Mouse (Mus musculus): ENCODE results near the gene Fbxo46. TPM values are rescaled to one million over a fixed set of nuclear protein-coding genes. Genes with fewer than 3 reads are reported as not detected.
"Not testable (repeated sequence)": the region's sequence is repeated elsewhere in the genome, so short reads cannot be mapped to it uniquely, and the experiment has no call there.

Gene Fbxo46
- total RNA-seq, 2 experiments from 2014 or later: 13.4 to 14.3 TPM

DNA sequence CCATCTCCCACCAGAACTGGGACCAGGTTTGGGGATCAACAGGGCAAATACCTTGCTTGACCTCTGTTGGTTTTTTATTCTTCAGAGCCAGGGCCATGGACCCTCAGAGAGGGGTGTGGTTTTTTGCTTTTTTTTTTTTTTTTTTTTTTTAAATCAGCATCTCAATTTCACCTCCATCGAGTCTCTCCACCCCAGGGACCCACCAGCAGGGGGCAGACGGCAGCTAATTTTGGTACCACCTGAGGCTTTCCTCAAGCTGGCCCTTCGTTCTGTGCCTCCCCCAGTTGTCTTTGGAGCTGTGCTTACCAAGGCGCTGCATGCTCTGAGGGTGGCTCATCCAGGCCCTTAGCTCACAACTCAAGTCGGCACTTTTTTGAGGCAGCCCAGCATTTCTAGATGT lies 17.7 kb downstream of the Fbxo46 start:
- intact Hi-C loops (cut with DNase I): no loop called here
- peak in 1 of 2 experiments; percentile 65 for DNase-seq (ENCODE audit: extremely low spot score in 1 of 2, low spot score in 2 of 2)
- H3K4me3 ChIP-seq: no peak overlapping the region
- TF ChIP-seq CTCF (IDR thresholded peaks at IDR 0.05): peak; percentile 57
- H3K27ac ChIP-seq: peak overlapping the region; percentile 61; the same call in 1 of the 2 replicates

GRCm38 (mm10) chr7:19146793-19147192 lies 27.1 kb downstream of the Fbxo46 start:
- intact Hi-C loops (cut with DNase I): no loop called here
- no peak overlapping the region for H3K27ac ChIP-seq
- TF ChIP-seq CTCF (IDR thresholded peaks at IDR 0.05): no peak
- H3K4me3 ChIP-seq: no peak overlapping the region
- no peak for DNase-seq (ENCODE audit: extremely low spot score in 1 of 2, low spot score in 2 of 2)

DNA sequence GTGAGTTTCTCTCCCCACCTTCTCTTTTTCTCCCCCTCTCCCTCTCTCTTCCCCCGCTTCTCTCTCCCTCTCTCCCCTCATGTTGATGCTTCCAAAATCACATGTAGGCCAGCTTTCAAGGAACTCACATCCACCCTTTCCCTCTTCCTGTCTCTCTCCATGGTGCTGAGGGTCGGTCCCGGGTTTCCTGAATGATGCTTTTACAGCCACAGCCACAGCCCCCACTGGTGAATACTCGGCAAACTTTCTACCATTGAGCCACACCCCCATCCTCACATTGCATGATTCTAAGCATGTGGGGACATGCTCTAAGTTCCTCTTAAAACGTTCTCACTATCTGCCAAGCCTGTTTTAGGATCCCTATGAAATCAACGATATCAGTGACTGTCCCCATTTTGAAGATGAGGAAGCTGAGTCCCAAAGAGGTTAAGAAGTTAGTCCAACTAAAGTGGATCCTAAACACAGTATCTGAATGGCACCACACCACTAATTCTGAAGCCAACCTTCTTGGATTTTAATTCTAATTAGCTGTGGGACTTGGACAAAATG lies 27.9 kb downstream of the Fbxo46 start:
- no peak overlapping the region for H3K27ac ChIP-seq
- DNase-seq (ENCODE audit: extremely low spot score in 1 of 2, low spot score in 2 of 2): no peak
- TF ChIP-seq CTCF (IDR thresholded peaks at IDR 0.05): no peak
- H3K4me3 ChIP-seq: peak overlapping the region; percentile 65
- intact Hi-C loops (cut with DNase I): no loop called here

DNA sequence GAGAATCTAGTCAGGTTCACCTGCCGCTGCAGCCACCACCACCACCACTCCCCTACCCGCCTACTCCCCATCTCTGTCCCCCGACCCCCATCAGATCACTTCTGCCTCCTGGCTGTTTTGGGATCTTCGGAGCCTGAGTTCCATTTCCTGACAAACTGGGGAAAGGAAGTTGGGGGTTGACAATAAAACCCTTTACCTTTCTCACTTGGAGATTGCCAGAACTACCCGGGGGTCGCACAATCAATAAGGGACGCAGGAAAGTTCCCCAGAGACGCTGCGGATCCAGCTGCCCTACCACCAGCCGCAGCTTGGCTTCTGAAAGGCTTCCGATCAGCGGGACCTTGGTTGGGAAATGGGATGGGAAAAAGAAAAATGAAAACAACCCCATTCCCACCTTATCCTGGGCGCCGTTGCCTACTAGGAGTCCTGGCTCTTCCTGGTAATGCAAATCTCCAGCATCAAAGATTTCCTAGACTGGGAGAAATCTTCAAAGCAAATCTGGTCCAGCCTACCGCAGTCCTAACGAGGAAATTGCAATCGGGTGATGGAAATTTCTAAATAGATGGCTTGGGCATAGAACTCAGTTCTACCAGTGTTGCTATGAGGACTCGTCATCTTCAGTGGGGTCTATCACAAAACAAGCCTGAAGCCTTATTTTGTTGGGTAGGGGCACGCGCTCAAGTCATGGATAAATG lies 28.7 kb downstream of the Fbxo46 start:
- DNase-seq (ENCODE audit: extremely low spot score in 1 of 2, low spot score in 2 of 2): no peak
- H3K27ac ChIP-seq: peak overlapping the region; percentile 88
- no peak; the same call in 1 of the 2 replicates for TF ChIP-seq CTCF (IDR thresholded peaks at IDR 0.05)
- peak overlapping the region; percentile 65 for H3K4me3 ChIP-seq
- intact Hi-C loops (cut with DNase I): no loop called here

GRCm38 (mm10) chr7:19148875-19149541 lies 29.3 kb downstream of the Fbxo46 start, which contains the start of gene Qpctl:
Qpctl (minus strand) TSS chr7:19149291.
- TF ChIP-seq CTCF (IDR thresholded peaks at IDR 0.05): no peak; the same call in 1 of the 2 replicates
- peak within 1 kb of the TSS; percentile 88 for H3K27ac ChIP-seq
- intact Hi-C loops (cut with DNase I): no loop called here
- DNase-seq (ENCODE audit: extremely low spot score in 1 of 2, low spot score in 2 of 2): peak; percentile 95 to 98
- H3K4me3 ChIP-seq: peak within 1 kb of the TSS; percentile 65

- intact Hi-C loops (cut with DNase I): no loop called here
- DNase-seq (ENCODE audit: extremely low spot score in 1 of 2, low spot score in 2 of 2): peak; percentile 95
- no peak for TF ChIP-seq CTCF (IDR thresholded peaks at IDR 0.05)
- Histone ChIP-seq H3K27ac (peak within 1 kb of the TSS; percentile 88), H3K4me3 (peak within 1 kb of the TSS; percentile 65)
Measured at GRCm38 (mm10) chr7:19149626-19150025, 30.0 kb downstream of the Fbxo46 start, which contains the start of gene Snrpd2. Snrpd2 (plus strand) TSS chr7:19149722.

DNA sequence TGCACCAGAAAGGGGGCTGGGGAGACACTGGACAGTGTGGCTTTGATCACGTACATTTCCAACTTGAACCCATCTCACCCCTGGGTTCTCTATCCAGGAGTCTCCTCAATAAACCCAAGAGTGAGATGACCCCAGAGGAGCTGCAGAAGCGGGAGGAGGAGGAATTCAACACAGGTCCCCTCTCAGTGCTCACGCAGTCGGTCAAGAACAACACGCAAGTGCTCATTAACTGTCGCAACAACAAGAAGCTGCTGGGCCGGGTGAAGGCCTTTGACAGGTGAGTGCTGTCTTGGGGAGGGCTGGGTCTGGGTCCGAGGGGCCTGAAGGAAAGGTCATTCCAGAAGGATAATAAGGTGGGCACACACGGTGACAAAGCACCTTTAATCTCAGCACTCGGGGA lies 31.5 kb downstream of the Fbxo46 start:
- H3K27ac ChIP-seq; DNase-seq (ENCODE audit: extremely low spot score in 1 of 2, low spot score in 2 of 2); H3K4me3 ChIP-seq; intact Hi-C loops (cut with DNase I): not testable (repeated sequence)

DNA sequence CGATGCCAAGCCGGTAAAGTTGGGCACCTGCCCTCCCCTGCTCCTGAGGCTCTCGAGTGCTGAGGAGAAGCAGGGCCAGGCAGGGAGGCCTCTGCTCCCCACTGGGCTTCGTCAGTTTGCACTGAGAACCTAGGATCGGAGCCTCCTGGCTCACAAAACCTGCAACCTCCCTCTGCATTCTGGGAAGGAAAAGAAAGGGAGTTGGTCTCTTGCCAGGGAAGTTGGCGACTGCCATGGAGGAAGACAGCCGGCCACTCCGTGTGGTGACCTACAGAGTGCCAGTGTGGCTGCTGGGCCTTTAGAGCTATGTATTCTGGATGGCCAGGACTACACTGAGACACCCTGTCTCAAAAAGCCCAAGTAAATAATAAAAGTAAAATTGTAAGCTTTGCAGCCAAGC lies 35.1 kb downstream of the Fbxo46 start:
- intact Hi-C loops (cut with DNase I): no loop called here
- H3K27ac ChIP-seq: no peak overlapping the region
- no peak for TF ChIP-seq CTCF (IDR thresholded peaks at IDR 0.05)
- no peak overlapping the region for H3K4me3 ChIP-seq
- no peak for DNase-seq (ENCODE audit: extremely low spot score in 1 of 2, low spot score in 2 of 2)

GRCm38 (mm10) chr7:19155825-19156475 lies 36.3 kb downstream of the Fbxo46 start:
- intact Hi-C loops (cut with DNase I): no loop called here

GRCm38 (mm10) chr7:19157160-19157800 lies 37.6 kb downstream of the Fbxo46 start:
- H3K27ac ChIP-seq: peak overlapping the region; percentile 55
- DNase-seq (ENCODE audit: extremely low spot score in 1 of 2, low spot score in 2 of 2): peak; percentile 91 to 98
- TF ChIP-seq CTCF (IDR thresholded peaks at IDR 0.05): peak; percentile 99
- H3K4me3 ChIP-seq: no peak overlapping the region
- intact Hi-C loops (cut with DNase I): loop anchor here (1.0 kb wide), 1 partner anchor 16 kb away; no protein-coding TSS in a partner anchor

More at GRCm38 (mm10) chr7:19155825-19156475, 36.3 kb downstream of the Fbxo46 start:
- DNase-seq (ENCODE audit: extremely low spot score in 1 of 2, low spot score in 2 of 2): no peak
- peak; percentile 48 for TF ChIP-seq CTCF (IDR thresholded peaks at IDR 0.05)
- H3K27ac ChIP-seq: no peak overlapping the region
- H3K4me3 ChIP-seq: no peak overlapping the region

- Histone ChIP-seq H3K27ac (no peak overlapping the region), H3K4me3 (no peak overlapping the region)
- intact Hi-C loops (cut with DNase I): no loop called here
- no peak for TF ChIP-seq CTCF (IDR thresholded peaks at IDR 0.05)
- no peak for DNase-seq (ENCODE audit: extremely low spot score in 1 of 2, low spot score in 2 of 2)
Measured at GRCm38 (mm10) chr7:19158601-19159000, 38.9 kb downstream of the Fbxo46 start.

Data from left cerebral cortex, adult 2 months (tissue).